Mouse (Mus musculus) testis, adult 2 months (tissue): ENCODE measurements around the gene Syt6.

Source experiments
- CTCF ChIP-seq: fragments of 200-500 bp; IDR thresholded peaks from 2 replicates; pipeline ENCODE4 v1.5.1; 2012; ENCODE audit warnings: low read depth, mild to moderate bottlenecking, inconsistent platforms, low read length, moderate library complexity; ENCODE audit not compliant: control insufficient read depth, insufficient read depth, insufficient replicate concordance
- POLR2A ChIP-seq: fragments of 200-500 bp; IDR thresholded peaks from 2 replicates; pipeline ENCODE4 v1.6.1; 2012; ENCODE audit warnings: low read depth, mild to moderate bottlenecking, inconsistent platforms, low read length, moderate library complexity; ENCODE audit not compliant: control insufficient read depth

GRCm38 (mm10) chr3:103589636-103590035, 14.6 kb downstream of the Syt6 start:
- no peak for TF ChIP-seq POLR2A
- TF ChIP-seq CTCF: no peak
